Mouse (Mus musculus): ENCODE measurements around the gene Mcub. TPM values are rescaled to one million over a fixed set of nuclear protein-coding genes. Genes with fewer than 3 reads are reported as not detected.

Gene Mcub
- polyA plus RNA-seq, 1 experiment from 2014 or later, result 3.4 TPM

DNA sequence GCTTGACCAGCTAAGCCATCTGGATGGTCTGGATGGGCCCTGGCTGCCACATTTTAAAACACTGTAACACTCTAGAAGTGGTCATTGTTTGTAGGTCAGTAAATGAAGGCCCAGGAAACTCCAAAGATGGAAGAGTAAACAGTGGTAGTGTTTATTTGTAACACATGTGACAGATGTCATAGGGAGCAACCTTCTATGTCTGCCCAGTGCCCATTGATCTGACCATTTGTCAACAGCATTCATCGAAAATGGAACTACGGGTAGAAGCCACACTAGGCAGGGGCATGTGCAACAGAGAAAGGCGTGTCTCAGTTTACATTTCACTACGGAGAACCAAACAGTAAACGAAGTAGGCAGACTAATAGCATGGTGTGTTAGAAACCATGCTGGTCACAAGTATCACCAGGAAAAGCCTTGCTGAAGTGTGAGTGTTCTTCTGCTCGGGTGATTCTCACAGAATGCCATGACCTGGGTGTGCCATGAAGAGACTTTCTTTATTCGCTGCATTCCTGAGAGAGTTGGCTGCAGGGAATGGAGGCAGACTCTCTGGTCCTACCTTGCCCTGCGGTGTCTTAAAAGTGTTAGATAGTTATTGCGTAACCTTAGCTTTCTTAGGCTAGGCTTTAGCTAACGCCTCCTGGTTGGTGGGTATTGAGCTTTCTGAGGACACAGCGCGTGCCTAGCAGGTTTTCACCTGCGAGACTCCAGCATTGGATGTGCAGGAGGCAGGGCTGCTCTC is 82.1 kb downstream of the Mcub start:
- 87% methylated on average over 13 of the region's 13 CpGs for WGBS

GRCm38 (mm10) chr3:129886430-129886829 is 83.6 kb downstream of the Mcub start:
- ATAC-seq (ENCODE audit: insufficient number of reproducible peaks, insufficient read depth, low FRiP score, low TSS enrichment), result no peak
- no peaks in the 10 kb centered on the region; the same call in 1 of the 2 replicates for H3K36me3 ChIP-seq
- H3K4me3 ChIP-seq, result no peak overlapping the region
- H3K9ac ChIP-seq, result no peak overlapping the region
- no peak overlapping the region for H3K27ac ChIP-seq
- 78% methylated on average over 5 of the region's 5 CpGs for WGBS
- no peak overlapping the region for H3K4me2 ChIP-seq (replicated peaks)
- no peaks in the 10 kb centered on the region for H3K27me3 ChIP-seq
- H3K4me1 ChIP-seq, result no peaks in the 10 kb centered on the region
- no peaks in the 10 kb centered on the region for H3K9me3 ChIP-seq

More for the DNA sequence above, 82.1 kb downstream of the Mcub start:
- Histone ChIP-seq H3K27ac (no peak overlapping the region), H3K4me1 (no peaks in the 10 kb centered on the region), H3K9me3 (no peaks in the 10 kb centered on the region), H3K36me3 (no peaks in the 10 kb centered on the region; the same call in 1 of the 2 replicates), H3K27me3 (no peaks in the 10 kb centered on the region), H3K4me3 (no peak overlapping the region), H3K9ac (no peak overlapping the region), H3K4me2 (replicated peaks) (no peak overlapping the region)
- ATAC-seq (ENCODE audit: insufficient number of reproducible peaks, insufficient read depth, low FRiP score, low TSS enrichment), result no peak

GRCm38 (mm10) chr3:129885577-129885976 is 84.4 kb downstream of the Mcub start:
- no peak overlapping the region for H3K4me2 ChIP-seq (replicated peaks)
- no peak for ATAC-seq (ENCODE audit: insufficient number of reproducible peaks, insufficient read depth, low FRiP score, low TSS enrichment)
- WGBS, result 90% methylated on average over 9 of the region's 9 CpGs

GRCm38 (mm10) chr3:129880925-129881593 is 88.9 kb downstream of the Mcub start:
- Histone ChIP-seq H3K4me3 (no peak overlapping the region), H3K4me1 (no peaks in the 10 kb centered on the region)
- ATAC-seq (ENCODE audit: insufficient number of reproducible peaks, insufficient read depth, low FRiP score, low TSS enrichment), result no peak

More at GRCm38 (mm10) chr3:129885577-129885976, 84.4 kb downstream of the Mcub start:
- Histone ChIP-seq H3K9ac (no peak overlapping the region), H3K4me1 (no peaks in the 10 kb centered on the region), H3K36me3 (no peaks in the 10 kb centered on the region; the same call in 1 of the 2 replicates), H3K4me3 (no peak overlapping the region), H3K27ac (no peak overlapping the region), H3K27me3 (no peaks in the 10 kb centered on the region), H3K9me3 (no peaks in the 10 kb centered on the region)

DNA sequence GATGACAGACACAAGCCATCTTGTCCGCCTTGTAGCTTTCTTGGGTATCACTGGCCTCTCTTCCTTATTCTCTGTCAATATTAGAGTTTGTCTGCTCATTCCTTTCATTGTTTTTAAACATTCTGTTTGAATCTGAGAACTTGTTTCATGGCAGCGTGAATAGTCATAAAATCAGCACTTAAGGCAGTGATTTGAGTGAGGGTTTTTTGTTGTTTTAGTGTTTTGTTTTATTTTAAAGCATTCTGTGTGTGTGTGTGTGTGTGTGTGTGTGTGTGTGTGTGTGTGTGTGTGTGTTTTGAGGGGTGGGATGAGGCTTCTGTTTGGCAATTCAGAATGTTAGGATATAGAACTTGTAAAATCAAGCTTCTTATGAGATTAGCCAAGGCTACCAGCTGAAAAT is 90.1 kb downstream of the Mcub start:
- Histone ChIP-seq H3K27me3 (no peaks in the 10 kb centered on the region), H3K9ac (no peak overlapping the region), H3K9me3 (no peaks in the 10 kb centered on the region), H3K4me1 (no peaks in the 10 kb centered on the region), H3K27ac (no peak overlapping the region), H3K4me3 (peak overlapping the region; percentile 75; the same call in 1 of the 2 replicates), H3K36me3 (no peaks in the 10 kb centered on the region), H3K4me2 (replicated peaks) (peak overlapping the region; percentile 89; the same call in 1 of the 2 replicates)
- WGBS, result 84% methylated on average over 2 of the region's 2 CpGs
- no peak for ATAC-seq (ENCODE audit: insufficient number of reproducible peaks, insufficient read depth, low FRiP score, low TSS enrichment)

More at GRCm38 (mm10) chr3:129880925-129881593, 88.9 kb downstream of the Mcub start:
- 74% methylated on average over 8 of the region's 8 CpGs for WGBS
- H3K9me3 ChIP-seq, result no peaks in the 10 kb centered on the region
- no peak overlapping the region for H3K27ac ChIP-seq
- H3K4me2 ChIP-seq (replicated peaks), result no peak overlapping the region
- H3K36me3 ChIP-seq, result no peaks in the 10 kb centered on the region
- no peak overlapping the region for H3K9ac ChIP-seq
- H3K27me3 ChIP-seq, result no peaks in the 10 kb centered on the region

DNA sequence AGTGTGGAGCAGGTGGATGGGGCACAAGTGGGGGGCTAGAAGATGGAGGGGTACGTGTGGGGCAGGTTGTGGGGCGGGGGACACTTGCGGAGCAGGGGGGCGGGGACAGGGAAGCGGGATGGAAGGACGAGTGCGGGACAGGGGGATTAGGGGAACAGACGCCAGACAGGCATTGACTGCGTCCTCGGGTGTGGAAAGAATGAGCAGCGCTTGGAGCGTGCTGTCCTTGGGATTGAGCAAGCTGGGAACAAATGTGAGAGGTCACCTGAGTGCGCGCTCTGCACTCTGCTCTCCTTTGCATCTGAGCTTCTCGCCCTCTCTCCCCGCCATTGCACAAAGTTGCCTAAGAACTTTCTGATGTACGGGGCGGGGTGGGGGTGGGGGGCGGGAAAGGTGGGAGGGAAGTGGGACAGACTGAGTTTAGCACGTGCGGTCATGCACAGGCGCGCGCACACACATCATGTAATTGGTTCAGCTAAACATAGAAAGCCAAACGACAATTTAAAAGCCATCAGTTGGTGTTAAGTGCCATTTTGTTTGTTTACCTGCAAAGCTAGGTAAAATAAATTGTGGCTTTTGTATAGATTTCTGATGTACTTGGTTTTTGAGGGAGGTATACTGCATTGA is 90.8 kb downstream of the Mcub start:
- under 1% methylated on average over 22 of the region's 25 CpGs for WGBS
- peak overlapping the region; percentile 75 for H3K4me3 ChIP-seq
- H3K27me3 ChIP-seq, result no peaks in the 10 kb centered on the region
- no peaks in the 10 kb centered on the region for H3K4me1 ChIP-seq
- peak overlapping the region; percentile 69 for H3K9ac ChIP-seq
- no peaks in the 10 kb centered on the region for H3K9me3 ChIP-seq
- no peaks in the 10 kb centered on the region for H3K36me3 ChIP-seq
- H3K4me2 ChIP-seq (replicated peaks), result peak overlapping the region; percentile 89
- peak; percentile 42 for ATAC-seq (ENCODE audit: insufficient number of reproducible peaks, insufficient read depth, low FRiP score, low TSS enrichment)
- no peak overlapping the region for H3K27ac ChIP-seq

DNA sequence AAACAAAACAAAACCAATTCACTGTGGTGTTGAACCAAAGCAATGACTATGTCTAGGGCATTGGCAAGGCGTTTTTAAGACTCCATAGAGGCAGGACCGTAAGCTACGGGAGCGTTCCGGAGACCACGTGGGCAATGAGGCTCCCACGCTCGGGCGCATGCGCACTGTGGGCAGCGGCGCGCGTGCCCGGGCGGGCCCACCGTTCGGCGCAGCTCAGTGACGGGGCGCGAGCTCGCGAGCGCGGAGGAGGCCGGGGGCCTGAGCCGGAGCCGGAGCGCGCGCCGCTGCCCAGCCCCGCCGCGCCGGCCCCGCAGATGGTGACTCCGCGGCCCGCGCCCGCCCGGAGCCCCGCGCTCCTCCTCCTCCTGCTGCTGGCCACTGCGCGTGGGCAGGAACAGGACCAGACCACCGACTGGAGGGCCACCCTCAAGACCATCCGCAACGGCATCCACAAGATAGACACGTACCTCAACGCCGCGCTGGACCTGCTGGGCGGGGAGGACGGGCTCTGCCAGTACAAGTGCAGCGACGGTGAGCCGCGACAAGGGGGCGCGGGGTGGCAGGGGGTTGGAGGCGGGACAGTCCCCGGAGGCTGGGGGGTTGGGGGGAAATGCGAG is 91.5 kb downstream of the Mcub start, which contains the start of gene Pla2g12a:
Pla2g12a (plus strand) TSS at position 202 of the 617 bp plus-strand sequence.
- Histone ChIP-seq H3K4me3 (peak within 1 kb of the TSS; percentile 75), H3K9me3 (no peaks in the 10 kb centered on the region), H3K4me1 (no peaks in the 10 kb centered on the region), H3K9ac (peak within 1 kb of the TSS; percentile 69), H3K4me2 (replicated peaks) (peak within 1 kb of the TSS; percentile 89), H3K27ac (peak within 1 kb of the TSS; percentile 74), H3K36me3 (no peaks in the 10 kb centered on the region), H3K27me3 (no peaks in the 10 kb centered on the region)
- under 1% methylated on average over 66 of the region's 66 CpGs for WGBS
- peak; percentile 91 for ATAC-seq (ENCODE audit: insufficient number of reproducible peaks, insufficient read depth, low FRiP score, low TSS enrichment)

GRCm38 (mm10) chr3:129877327-129877726 is 92.7 kb downstream of the Mcub start:
- Histone ChIP-seq H3K4me1 (no peaks in the 10 kb centered on the region), H3K9ac (no peak overlapping the region), H3K27ac (no peak overlapping the region), H3K4me2 (replicated peaks) (no peak overlapping the region), H3K36me3 (no peaks in the 10 kb centered on the region), H3K27me3 (no peaks in the 10 kb centered on the region), H3K4me3 (no peak overlapping the region), H3K9me3 (no peaks in the 10 kb centered on the region)
- 86% methylated on average over 10 of the region's 10 CpGs for WGBS
- no peak for ATAC-seq (ENCODE audit: insufficient number of reproducible peaks, insufficient read depth, low FRiP score, low TSS enrichment)

Other genes with a start within 250 kb of the Mcub start
- 2.0 and 2.7 TPM in 2 replicates for gene Egf, start 214.9 kb downstream of the Mcub start, polyA plus RNA-seq (2016; fragmentation: Nextera tagmentation; extraction: Ambion mirVana)
- not detected in 2 replicates for gene Lrit3, start 166.2 kb downstream of the Mcub start, polyA plus RNA-seq (2016; fragmentation: Nextera tagmentation; extraction: Ambion mirVana)
- gene Rrh, start 147.6 kb downstream of the Mcub start, polyA plus RNA-seq (2016; fragmentation: Nextera tagmentation; extraction: Ambion mirVana), result 0.32 and 0.35 TPM in 2 replicates
- gene Gar1, start 138.8 kb downstream of the Mcub start, polyA plus RNA-seq (2016; fragmentation: Nextera tagmentation; extraction: Ambion mirVana), result 107 and 111 TPM in 2 replicates
- gene Cfi, start 134.3 kb downstream of the Mcub start, polyA plus RNA-seq (2016; fragmentation: Nextera tagmentation; extraction: Ambion mirVana), result 0.52 and 0.84 TPM in 2 replicates
- 25.2 and 26.3 TPM in 2 replicates for gene Pla2g12a, start 91.6 kb downstream of the Mcub start, polyA plus RNA-seq (2016; fragmentation: Nextera tagmentation; extraction: Ambion mirVana)
- gene Casp6, start 68.8 kb downstream of the Mcub start, polyA plus RNA-seq (2016; fragmentation: Nextera tagmentation; extraction: Ambion mirVana), result 96.3 and 102 TPM in 2 replicates
- 34.3 and 35.6 TPM in 2 replicates for gene Sec24b, start 91.3 kb upstream of the Mcub start, polyA plus RNA-seq (2016; fragmentation: Nextera tagmentation; extraction: Ambion mirVana)
- 30.5 and 31.1 TPM in 2 replicates for gene Col25a1, start 161.3 kb upstream of the Mcub start, polyA plus RNA-seq (2016; fragmentation: Nextera tagmentation; extraction: Ambion mirVana)

Data from embryonic facial prominence, embryonic 12.5 days (tissue).